Mouse (Mus musculus) bone marrow macrophage, adult 2 months (primary cell): ENCODE measurements at regions not wholly inside any gene's neighbourhood (a gene's known extent, or its start where the extent isn't known, plus 50 kb on each side); places are given as distances from the start of the nearest gene placed in this dataset.

Source experiments
- H3K27ac ChIP-seq: 2 replicates; pipeline ENCODE4 v1.5.1; 2012; ENCODE audit warnings: low read depth, low read length; ENCODE audit not compliant: insufficient read depth
- H3K4me1 ChIP-seq: 2 replicates; pipeline ENCODE4 v1.6.1; 2012; ENCODE audit warnings: low read length; ENCODE audit not compliant: control insufficient read depth, insufficient read depth
- H3K4me3 ChIP-seq: 2 replicates; pipeline ENCODE4 v1.5.1; 2012; ENCODE audit warnings: mild to moderate bottlenecking, low read length, moderate library complexity; ENCODE audit not compliant: insufficient read depth
- CTCF ChIP-seq: IDR thresholded peaks from 2 replicates; pipeline ENCODE4 v1.5.1; 2012; ENCODE audit warnings: low read depth, mild to moderate bottlenecking, low read length, moderate library complexity
- POLR2A ChIP-seq: IDR thresholded peaks from 2 replicates; pipeline ENCODE4 v1.6.1; 2012; ENCODE audit warnings: mild to moderate bottlenecking, low read depth, low read length, borderline replicate concordance

- Histone ChIP-seq H3K4me3 (no peak overlapping the region), H3K27ac (peak overlapping the region; percentile 62), H3K4me1 (peaks cover 34% of the 10 kb centered on the region)
- TF ChIP-seq CTCF (no peak), POLR2A (no peak)
Measured at GRCm38 (mm10) chr17:14576159-14576558, 117.9 kb downstream of the Thbs2 start.

DNA sequence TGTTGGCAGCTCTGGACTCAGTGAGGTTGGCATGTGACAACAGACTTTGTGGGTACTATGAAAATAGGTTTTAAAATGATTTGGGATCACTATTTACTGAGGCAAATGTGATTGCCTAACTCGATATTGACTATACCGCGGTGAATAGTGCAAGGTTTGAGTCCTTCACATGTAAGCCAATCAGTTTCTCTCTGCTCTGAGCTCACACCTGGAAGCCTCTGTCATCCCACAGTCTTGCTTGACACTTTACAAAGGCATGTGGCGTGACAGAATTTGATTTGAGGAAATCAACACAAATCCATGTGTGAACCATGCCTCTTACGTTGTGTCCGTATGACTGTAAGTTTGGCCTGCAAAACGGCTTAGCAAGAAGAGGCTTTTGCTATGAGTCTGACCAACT is 122.9 kb downstream of the Thbs2 start:
- Histone ChIP-seq H3K4me1 (peaks cover 7% of the 10 kb centered on the region), H3K27ac (no peak overlapping the region), H3K4me3 (no peak overlapping the region)
- TF ChIP-seq POLR2A, result no peak
- TF ChIP-seq CTCF, result no peak

- Histone ChIP-seq H3K4me3 (no peak overlapping the region), H3K27ac (no peak overlapping the region), H3K4me1 (no peaks in the 10 kb centered on the region)
- no peak for TF ChIP-seq POLR2A
- TF ChIP-seq CTCF, result no peak
Measured at GRCm38 (mm10) chr17:14570266-14570775, 123.7 kb downstream of the Thbs2 start.

- TF ChIP-seq CTCF (no peak), POLR2A (no peak)
- H3K27ac ChIP-seq, result no peak overlapping the region
- no peaks in the 10 kb centered on the region for H3K4me1 ChIP-seq
- H3K4me3 ChIP-seq, result no peak overlapping the region
Measured at GRCm38 (mm10) chr17:14562191-14562590, 131.8 kb downstream of the Thbs2 start.

- Histone ChIP-seq H3K4me1 (peaks cover 5% of the 10 kb centered on the region), H3K27ac (no peak overlapping the region), H3K4me3 (no peak overlapping the region)
- TF ChIP-seq POLR2A (no peak), CTCF (no peak)
Measured at GRCm38 (mm10) chr17:14557214-14557613, 136.8 kb downstream of the Thbs2 start.

GRCm38 (mm10) chr17:14553195-14553594 is 140.8 kb downstream of the Thbs2 start:
- Histone ChIP-seq H3K4me3 (no peak overlapping the region), H3K27ac (no peak overlapping the region), H3K4me1 (peaks cover 5% of the 10 kb centered on the region)
- no peak for TF ChIP-seq POLR2A
- TF ChIP-seq CTCF, result no peak

DNA sequence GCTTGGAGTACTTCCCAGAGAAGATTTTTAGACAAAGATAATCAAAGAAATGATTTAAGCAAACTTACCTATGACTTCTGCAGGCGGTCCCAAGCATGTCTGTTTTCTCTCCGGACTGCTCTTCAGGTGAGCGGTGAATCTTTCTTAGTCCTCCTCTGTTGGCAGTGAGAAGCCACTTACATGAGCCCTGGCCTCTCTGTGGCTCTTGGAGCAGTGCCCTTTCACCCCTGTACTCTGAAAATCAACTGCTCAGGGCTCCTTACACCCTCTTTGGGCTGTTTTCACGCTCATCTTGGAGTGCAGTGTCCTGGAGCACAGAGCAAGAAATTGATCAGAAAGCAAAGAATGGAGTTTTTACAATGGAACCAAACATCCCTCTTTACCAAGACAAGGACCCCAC is 142.0 kb downstream of the Thbs2 start:
- H3K4me3 ChIP-seq, result no peak overlapping the region
- H3K4me1 ChIP-seq, result peaks cover 6% of the 10 kb centered on the region
- TF ChIP-seq CTCF (no peak), POLR2A (no peak)
- H3K27ac ChIP-seq, result no peak overlapping the region

DNA sequence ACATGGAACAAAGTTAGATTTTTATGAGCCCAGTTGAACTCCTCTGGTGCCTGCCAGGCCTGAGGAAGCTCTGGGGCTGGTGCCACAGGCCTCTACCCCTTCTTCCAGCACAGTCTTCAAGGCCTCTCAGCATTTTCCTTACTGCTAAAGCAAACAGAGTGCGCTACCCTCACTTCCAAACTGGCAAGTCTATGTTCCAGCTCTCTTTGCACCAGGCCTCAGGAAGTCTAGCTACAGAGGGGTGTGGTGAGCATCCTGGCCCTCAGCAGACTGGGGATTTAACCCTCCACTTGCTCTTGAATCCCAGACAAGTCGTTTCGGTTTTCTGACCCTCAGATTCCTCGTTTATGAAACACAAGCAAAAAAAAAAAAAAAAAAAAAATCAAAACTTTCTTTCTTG is 142.4 kb downstream of the Thbs2 start:
- H3K4me1 ChIP-seq, result peaks cover 4% of the 10 kb centered on the region

DNA sequence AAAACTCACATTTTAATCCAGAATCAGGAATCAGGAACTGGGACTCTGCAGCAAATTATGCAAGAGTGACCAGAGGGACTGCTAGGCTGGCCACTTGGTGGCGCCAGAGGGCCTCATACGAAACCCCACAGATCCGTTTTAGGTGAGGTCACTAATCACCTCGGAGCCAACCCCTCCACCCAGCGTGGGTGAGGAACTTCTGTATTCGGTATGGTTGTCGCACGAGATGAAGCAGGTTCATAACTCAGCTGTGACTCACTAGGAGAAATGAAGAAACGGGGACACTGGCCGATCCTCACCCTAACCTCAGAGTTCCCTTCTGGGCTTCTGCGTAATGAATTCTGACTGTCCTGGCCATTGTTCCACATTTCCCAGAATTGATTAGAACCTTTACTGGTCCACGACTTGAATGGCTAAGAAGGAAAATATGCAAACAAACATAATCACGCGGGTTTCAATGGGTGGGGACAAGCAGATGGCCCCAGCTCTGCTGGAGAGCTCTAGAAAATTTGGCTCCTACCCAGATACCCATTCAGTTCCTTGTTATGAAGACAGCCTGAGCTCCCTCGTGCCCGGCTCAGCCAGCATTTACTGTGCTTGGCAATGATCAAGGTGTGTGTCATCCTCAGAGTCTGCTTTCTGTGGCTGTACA is 148.1 kb downstream of the Thbs2 start:
- peak overlapping the region; percentile 78 for H3K27ac ChIP-seq
- TF ChIP-seq CTCF, result peak; percentile 92
- no peak for TF ChIP-seq POLR2A
- H3K4me3 ChIP-seq, result peak overlapping the region; percentile 51
- peaks cover 4% of the 10 kb centered on the region for H3K4me1 ChIP-seq

More for the DNA sequence above, 142.4 kb downstream of the Thbs2 start:
- Histone ChIP-seq H3K4me3 (no peak overlapping the region), H3K27ac (no peak overlapping the region)
- TF ChIP-seq CTCF (no peak), POLR2A (no peak)

DNA sequence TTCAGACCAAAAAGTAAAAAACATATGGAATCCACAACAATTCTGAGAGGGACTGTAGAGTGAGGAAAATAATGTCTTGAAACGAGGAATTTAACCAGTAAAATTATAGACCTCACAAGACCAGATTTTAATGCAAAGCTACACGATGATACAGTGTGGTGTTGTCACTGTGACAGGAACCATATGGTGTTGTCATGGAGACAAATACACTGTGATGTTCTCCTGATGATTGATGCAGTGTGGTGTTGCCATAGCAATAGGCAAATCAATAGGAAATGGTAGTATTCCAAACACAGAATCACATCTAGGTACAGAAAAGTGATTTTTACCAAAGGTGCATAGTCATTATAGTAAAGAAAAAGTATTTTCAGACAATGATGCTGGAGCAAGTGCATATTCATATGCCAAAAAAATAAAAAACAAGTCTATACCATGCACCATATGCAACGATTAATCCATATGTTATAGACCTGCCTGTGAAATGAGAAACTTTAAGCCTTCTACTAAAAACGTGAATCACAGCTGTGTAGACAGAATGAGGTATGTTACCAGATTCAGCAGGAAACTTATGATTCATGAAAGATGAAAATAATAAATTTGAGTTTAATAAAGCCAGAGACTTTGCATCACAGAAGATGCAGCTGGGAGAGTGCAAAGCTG is 149.6 kb downstream of the Thbs2 start:
- TF ChIP-seq CTCF (no peak), POLR2A (no peak)
- H3K27ac ChIP-seq, result no peak overlapping the region
- H3K4me1 ChIP-seq, result peaks cover 4% of the 10 kb centered on the region
- H3K4me3 ChIP-seq, result no peak overlapping the region

DNA sequence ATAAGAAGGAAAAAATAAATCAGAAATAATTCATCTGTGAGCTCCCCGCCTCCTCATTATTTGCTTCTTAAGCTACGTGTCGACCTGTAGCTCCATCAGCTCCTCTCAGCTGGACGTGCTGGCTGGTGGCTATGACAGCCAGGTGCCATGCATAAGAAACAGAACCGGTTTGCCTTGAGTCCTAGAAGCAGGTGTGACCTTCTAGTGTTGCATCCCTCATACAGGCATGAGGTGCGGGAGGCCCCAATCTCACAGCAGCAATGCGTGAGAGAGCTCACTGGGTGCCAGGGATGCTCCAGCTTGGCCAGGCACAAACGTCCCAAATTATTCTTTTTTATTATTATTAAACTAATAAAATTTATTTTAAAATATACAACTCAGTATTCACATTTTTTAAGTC is 153.0 kb downstream of the Thbs2 start:
- no peak overlapping the region for H3K4me3 ChIP-seq
- TF ChIP-seq CTCF, result no peak
- no peak for TF ChIP-seq POLR2A
- H3K4me1 ChIP-seq, result no peaks in the 10 kb centered on the region
- no peak overlapping the region for H3K27ac ChIP-seq
